Mouse (Mus musculus) kidney, adult 2 months (tissue): ENCODE measurements around the gene Mms19.

ENCODE experiments used
- CTCF ChIP-seq: fragments of 200-500 bp; conservative IDR thresholded peaks from 2 replicates; pipeline ENCODE4 v1.5.1; 2011; ENCODE audit warnings: low read depth, mild to moderate bottlenecking, control low read depth, low read length, moderate library complexity, mixed read lengths; ENCODE audit not compliant: insufficient read depth, insufficient read length
- POLR2A ChIP-seq: fragments of 200-500 bp; IDR thresholded peaks from one replicate; pipeline ENCODE4 v1.6.1; 2011; ENCODE audit warnings: low read depth, low read length, control low read depth

DNA sequence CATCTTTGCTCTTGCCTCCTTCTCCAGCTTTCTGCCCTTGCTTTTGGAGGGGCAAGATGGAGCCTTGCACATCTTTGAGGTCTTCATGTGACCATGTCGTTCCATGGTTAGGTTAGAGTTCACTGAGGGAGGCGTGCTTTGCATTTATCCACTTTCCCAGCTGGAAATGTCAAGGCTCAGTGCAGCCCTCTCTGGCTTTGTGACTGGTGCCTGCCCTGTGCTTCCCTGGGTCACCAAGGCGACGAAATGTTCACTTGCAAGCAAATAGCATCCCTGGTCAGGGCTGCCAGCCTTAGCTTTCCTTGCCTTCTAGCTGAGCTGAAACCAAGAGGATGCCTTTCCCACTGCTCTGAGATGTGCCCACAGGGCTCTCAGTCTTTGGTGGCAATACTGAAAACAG is 29.5 kb upstream of the Mms19 start:
- TF ChIP-seq POLR2A (no peak), CTCF (no peak)
